Mouse (Mus musculus) CH12.LX (cell line): ENCODE measurements around the gene Gm7271. TPM values are rescaled to one million over a fixed set of nuclear protein-coding genes. Genes with fewer than 3 reads are reported as not detected.

ENCODE experiments used
- DNase-seq: peaks from one replicate; pipeline ENCODE4 v3.0.0-alpha.2; 2013; ENCODE audit errors: extremely low read depth
- H3K27ac ChIP-seq: 2 replicates; pipeline ENCODE4 v1.5.1; 2012; ENCODE audit warnings: low read depth, mild to moderate bottlenecking, control low read depth, moderate library complexity; ENCODE audit not compliant: insufficient read depth
- H3K27me3 ChIP-seq: replicated peaks from 2 replicates; pipeline ENCODE3; 2012; ENCODE audit warnings: inconsistent platforms
- H3K36me3 ChIP-seq, 2 experiments: replicated peaks in 1 of 2; 2 replicates each; pipeline versions ENCODE3 to v1.6.1; 2012; ENCODE audit warnings: inconsistent platforms in 1 of 2, low read length in 1 of 2, mild to moderate bottlenecking in 1 of 2, mixed read lengths in 1 of 2, moderate library complexity in 1 of 2; ENCODE audit not compliant: control insufficient read depth in 1 of 2, insufficient read depth in 1 of 2
- H3K4me1 ChIP-seq, 2 experiments: 2 replicates each; pipeline ENCODE4 v1.6.1; 2012; ENCODE audit warnings: inconsistent platforms in 1 of 2, moderate library complexity in 1 of 2; ENCODE audit not compliant: insufficient read depth in 2 of 2, control insufficient read depth in 1 of 2
- H3K4me2 ChIP-seq: 2 replicates; pipeline ENCODE4 v1.6.1; 2012; ENCODE audit warnings: low read depth, mild to moderate bottlenecking, control low read depth; ENCODE audit not compliant: poor library complexity, insufficient read depth, severe bottlenecking
- H3K4me3 ChIP-seq, 3 experiments: fragments of 150-350 bp in 1 of 3; sonication (generic) in 1 of 3; replicated peaks in 1 of 3; 2 replicates each; pipeline versions ENCODE3 to v1.5.1; 2011 to 2012; ENCODE audit warnings: low read depth in 2 of 3, low read length in 2 of 3, mild to moderate bottlenecking in 2 of 3, moderate library complexity in 2 of 3, control low read depth in 1 of 3, improper control_type of control experiment in 1 of 3, inconsistent platforms in 1 of 3, mixed read lengths in 1 of 3; ENCODE audit not compliant: poor library complexity in 1 of 3
- H3K79me2 ChIP-seq: replicated peaks from 2 replicates; pipeline ENCODE4 v1.6.1; 2012; ENCODE audit warnings: mild to moderate bottlenecking, moderate library complexity; ENCODE audit not compliant: control insufficient read depth, poor library complexity, insufficient read depth, severe bottlenecking; ENCODE audit errors: extremely low read depth
- H3K9ac ChIP-seq: 2 replicates; pipeline ENCODE4 v1.6.1; 2012; ENCODE audit warnings: low read depth, mild to moderate bottlenecking, control low read depth, moderate library complexity; ENCODE audit not compliant: insufficient read depth
- H3K9me3 ChIP-seq: replicated peaks from 2 replicates; pipeline ENCODE3; 2012; ENCODE audit warnings: low read length, inconsistent platforms, mixed read lengths
- BHLHE40 ChIP-seq: IDR thresholded peaks from 2 replicates; pipeline ENCODE4 v1.6.1; 2011; ENCODE audit warnings: mild to moderate bottlenecking, low read depth, low read length, improper control_type of control experiment
- CHD2 ChIP-seq: IDR thresholded peaks from 2 replicates; pipeline ENCODE4 v1.6.1; 2011; ENCODE audit warnings: low read length, improper control_type of control experiment
- CTCF ChIP-seq, 2 experiments: IDR thresholded peaks in 1 of 2; conservative IDR thresholded peaks in 1 of 2; 2 replicates each; pipeline ENCODE4 v1.5.1; 2011 to 2012; ENCODE audit warnings: low read depth in 2 of 2, low read length in 2 of 2, improper control_type of control experiment in 1 of 2, inconsistent platforms in 1 of 2, mild to moderate bottlenecking in 1 of 2, moderate library complexity in 1 of 2
- E2F4 ChIP-seq: IDR thresholded peaks from 2 replicates; pipeline ENCODE4 v1.6.1; 2011; ENCODE audit warnings: low read depth, low read length, improper control_type of control experiment; ENCODE audit not compliant: insufficient replicate concordance
- ELF1 ChIP-seq: IDR thresholded peaks from 2 replicates; pipeline ENCODE4 v1.6.1; 2014; ENCODE audit warnings: low read depth, mild to moderate bottlenecking, inconsistent platforms, low read length, improper control_type of control experiment
- EP300 ChIP-seq: IDR thresholded peaks from 2 replicates; pipeline ENCODE4 v1.6.1; 2011; ENCODE audit warnings: low read length, improper control_type of control experiment
- ETS1 ChIP-seq: conservative IDR thresholded peaks from 2 replicates; pipeline ENCODE4 v1.6.1; 2012; ENCODE audit warnings: low read depth, mild to moderate bottlenecking, inconsistent platforms, low read length, improper control_type of control experiment, moderate library complexity
- HCFC1 ChIP-seq: IDR thresholded peaks from 2 replicates; pipeline ENCODE4 v1.6.1; 2012; ENCODE audit warnings: low read depth, mild to moderate bottlenecking, inconsistent platforms, low read length, improper control_type of control experiment
- IRF4 ChIP-seq: IDR thresholded peaks from 2 replicates; pipeline ENCODE4 v1.6.1; 2014; ENCODE audit warnings: low read depth, mild to moderate bottlenecking, inconsistent platforms, low read length, improper control_type of control experiment
- JUND ChIP-seq: conservative IDR thresholded peaks from 2 replicates; pipeline ENCODE4 v1.6.1; 2011; ENCODE audit warnings: low read depth, low read length, improper control_type of control experiment
- KAT2A ChIP-seq: IDR thresholded peaks from 2 replicates; pipeline ENCODE4 v1.6.1; 2012; ENCODE audit warnings: low read length, improper control_type of control experiment, inconsistent platforms; ENCODE audit not compliant: insufficient replicate concordance
- MAFK ChIP-seq: IDR thresholded peaks from 2 replicates; pipeline ENCODE4 v1.6.1; 2011; ENCODE audit warnings: low read length, improper control_type of control experiment; ENCODE audit not compliant: insufficient replicate concordance
- MAX ChIP-seq: IDR thresholded peaks from 2 replicates; pipeline ENCODE4 v1.6.1; 2011; ENCODE audit warnings: low read length, improper control_type of control experiment
- MEF2A ChIP-seq: IDR thresholded peaks from 2 replicates; pipeline ENCODE4 v1.6.1; 2014; ENCODE audit warnings: low read depth, mild to moderate bottlenecking, inconsistent platforms, low read length, improper control_type of control experiment, borderline replicate concordance
- MXI1 ChIP-seq: IDR thresholded peaks from 2 replicates; pipeline ENCODE4 v1.6.1; 2011; ENCODE audit warnings: mild to moderate bottlenecking, low read depth, low read length, improper control_type of control experiment
- NELFE ChIP-seq: IDR thresholded peaks from 2 replicates; pipeline ENCODE4 v1.6.1; 2011; ENCODE audit warnings: low read depth, low read length, improper control_type of control experiment
- NRF1 ChIP-seq: IDR thresholded peaks from 2 replicates; pipeline ENCODE4 v1.6.1; 2014; ENCODE audit warnings: low read depth, mild to moderate bottlenecking, inconsistent platforms, low read length, improper control_type of control experiment, moderate library complexity
- POLR2A ChIP-seq: IDR thresholded peaks from 2 replicates; pipeline ENCODE4 v1.6.1; 2011; ENCODE audit warnings: low read depth, mild to moderate bottlenecking, improper control_type of control experiment, low read length
- POLR2AphosphoS2 ChIP-seq: IDR thresholded peaks from 2 replicates; pipeline ENCODE4 v1.6.1; 2011; ENCODE audit warnings: low read depth, low read length, improper control_type of control experiment
- RAD21 ChIP-seq: IDR thresholded peaks from 2 replicates; pipeline ENCODE4 v1.6.1; 2011; ENCODE audit warnings: low read depth, mild to moderate bottlenecking, low read length, improper control_type of control experiment, moderate library complexity
- RCOR1 ChIP-seq: conservative IDR thresholded peaks from 2 replicates; pipeline ENCODE4 v1.6.1; 2012; ENCODE audit warnings: low read depth, mild to moderate bottlenecking, inconsistent platforms, low read length, improper control_type of control experiment
- SIN3A ChIP-seq: IDR thresholded peaks from 2 replicates; pipeline ENCODE4 v1.6.1; 2012; ENCODE audit warnings: low read length, improper control_type of control experiment, inconsistent platforms
- SMC3 ChIP-seq: IDR thresholded peaks from 2 replicates; pipeline ENCODE4 v1.6.1; 2011; ENCODE audit warnings: low read depth, low read length, improper control_type of control experiment
- TBP ChIP-seq: conservative IDR thresholded peaks from 2 replicates; pipeline ENCODE4 v1.6.1; 2011; ENCODE audit warnings: low read depth, low read length, improper control_type of control experiment
- TCF12 ChIP-seq: IDR thresholded peaks from 2 replicates; pipeline ENCODE4 v1.6.1; 2014; ENCODE audit warnings: low read depth, mild to moderate bottlenecking, inconsistent platforms, low read length, improper control_type of control experiment
- UBTF ChIP-seq: IDR thresholded peaks from 2 replicates; pipeline ENCODE4 v1.6.1; 2012; ENCODE audit warnings: low read depth, mild to moderate bottlenecking, inconsistent platforms, low read length, improper control_type of control experiment, moderate library complexity
- USF1 ChIP-seq: IDR thresholded peaks from 2 replicates; pipeline ENCODE4 v1.6.1; 2014; ENCODE audit warnings: low read depth, mild to moderate bottlenecking, inconsistent platforms, low read length, improper control_type of control experiment
- USF2 ChIP-seq: conservative IDR thresholded peaks from 2 replicates; pipeline ENCODE4 v1.6.1; 2011; ENCODE audit warnings: low read depth, low read length, improper control_type of control experiment
- ZMIZ1 ChIP-seq: IDR thresholded peaks from 2 replicates; pipeline ENCODE4 v1.6.1; 2012; ENCODE audit warnings: low read depth, mild to moderate bottlenecking, inconsistent platforms, low read length, improper control_type of control experiment
- ZNF384 ChIP-seq: IDR thresholded peaks from 2 replicates; pipeline ENCODE4 v1.6.1; 2012; ENCODE audit warnings: low read depth, low read length, improper control_type of control experiment, inconsistent platforms
- dilution Hi-C: fragments of 300-500 bp; cut with MboI; formaldehyde crosslinking; loops from 2 replicates; pipeline ENCODE4 v1.14.3; 2020; ENCODE audit warnings: low sequenced_read_pairs; ENCODE audit not compliant: extremely low pct_unique_long_range_greater_than_20kb, extremely low pct_ligation_motif_present
- in situ Hi-C: fragments of 300-500 bp; cut with MboI; formaldehyde crosslinking; loops from 3 replicates; pipeline ENCODE4 v1.14.3; 2019; ENCODE audit warnings: low sequenced_read_pairs, low pct_ligation_motif_present, low pct_unique_long_range_greater_than_20kb, mixed read lengths
- polyA plus RNA-seq: library from polyadenylated mRNA; unstranded; fragments of >175 nt; gene quantifications from 2 replicates; pipeline ENCODE4 v1.2.1, GENCODE M21; 2012; ENCODE audit warnings: low read depth; ENCODE audit not compliant: insufficient read length
- total RNA-seq, 2 experiments: library from RNA; depleted of rRNA; stranded (reverse); fragments of 300-350 nt in 1 of 2; fragments of >200 nt in 1 of 2; gene quantifications; 2 replicates each; pipeline ENCODE4 v1.2.3; 2012 to 2014

Gm7271 gene
- total and polyA plus RNA-seq, 3 experiments = not detected

DNA sequence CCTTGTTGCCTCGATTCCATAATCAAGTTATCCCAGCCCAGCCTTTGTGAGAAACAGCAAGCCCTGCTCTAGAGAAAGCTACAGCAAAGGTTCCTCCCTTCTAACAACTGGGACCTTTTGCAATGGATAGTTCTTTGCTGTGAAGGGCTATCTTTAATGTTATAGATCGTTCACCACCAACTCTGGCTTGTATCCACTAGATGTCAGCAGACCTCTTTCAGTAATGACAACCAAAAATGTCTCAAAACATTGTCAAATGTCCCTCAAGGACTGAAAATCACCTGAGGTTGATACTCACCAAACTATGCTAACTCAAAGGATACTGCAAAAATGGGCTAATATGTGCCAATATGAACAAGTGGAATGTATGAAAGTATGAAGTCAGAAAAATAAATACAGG, 42.0 kb downstream of the Gm7271 start:
- dilution Hi-C loops = no loop called here
- peaks cover 9 to 30% of the 10 kb centered on the region in 2 experiments; a peak in 3 of 4 replicates for H3K4me1 ChIP-seq
- no peaks in the 10 kb centered on the region for H3K9me3 ChIP-seq

DNA sequence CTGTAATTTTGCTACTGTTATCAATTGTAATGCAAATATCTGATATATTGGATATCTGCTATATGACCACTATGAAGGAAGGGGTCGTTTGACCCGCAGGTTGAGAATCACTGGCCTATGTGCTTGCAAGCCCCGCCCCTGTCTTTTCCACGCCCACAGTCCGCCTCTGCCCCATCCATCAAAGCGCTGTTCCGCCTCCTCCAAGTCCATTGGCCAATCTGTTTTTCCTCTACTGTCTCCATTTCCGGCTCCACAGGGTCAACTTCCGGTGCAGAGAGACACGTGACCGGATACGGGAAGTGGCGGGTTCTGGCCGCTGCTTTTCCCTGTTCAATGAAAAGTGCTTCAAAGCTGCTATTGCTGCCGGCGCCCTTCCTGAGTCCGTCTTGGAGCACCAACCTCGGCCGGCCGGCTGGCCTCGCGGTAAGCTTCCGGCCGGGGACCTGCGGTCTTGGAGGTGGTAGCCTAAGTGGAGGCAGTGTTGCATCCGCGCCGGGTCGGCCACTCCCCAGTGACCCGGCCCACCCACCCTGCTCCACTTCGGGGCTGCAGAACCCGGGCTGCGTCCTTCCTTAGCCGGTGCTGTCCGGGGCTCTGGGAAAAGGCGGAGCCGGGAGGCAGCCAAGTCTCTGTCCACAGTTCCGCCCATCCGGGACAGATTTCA, 45.3 kb downstream of the Gm7271 start, which contains the start of gene Exoc1:
Gene Exoc1, plus strand, starts transcription at position 272 of the 664 bp plus-strand sequence.
- Histone ChIP-seq H3K9ac (peak within 1 kb of the TSS; percentile 98), H3K27ac (peak within 1 kb of the TSS; percentile 28; the same call in 1 of the 2 replicates), H3K4me2 (peak within 1 kb of the TSS; percentile 96), H3K36me3 (peaks cover 5 to 19% of the 10 kb centered on the region in 2 experiments), H3K4me3 (peak within 1 kb of the TSS; percentile 78 to 99 (median 89))
- peak; percentile 96 for TF ChIP-seq USF2
- TF ChIP-seq TBP = peak; percentile 73; the same call in 1 of the 2 replicates
- TF ChIP-seq SIN3A = peak; percentile 99
- TF ChIP-seq CHD2 = peak; percentile 83; the same call in 1 of the 2 replicates
- TF ChIP-seq BHLHE40 = peak; percentile 87
- no peak for TF ChIP-seq EP300
- TF ChIP-seq E2F4 = no peak
- TF ChIP-seq ETS1 = no peak
- peak; percentile 98 for TF ChIP-seq USF1
- peak; percentile 92 for TF ChIP-seq HCFC1
- TF ChIP-seq MXI1 = peak; percentile 83
- peak; percentile 90; the same call in 1 of the 2 replicates for TF ChIP-seq KAT2A
- no peak for TF ChIP-seq RCOR1
- no peak for TF ChIP-seq JUND
- no peak for TF ChIP-seq ZMIZ1
- peak; percentile 59 for TF ChIP-seq POLR2A
- peak; percentile 57 for TF ChIP-seq NELFE
- TF ChIP-seq NRF1 = 0 out of 2 replicates have a peak, but pooled peaks have one; percentile 2
- TF ChIP-seq ELF1 = peak; percentile 100
- peak; percentile 51; the same call in 1 of the 2 replicates for TF ChIP-seq TCF12
- peak; percentile 95 for TF ChIP-seq MAX
- TF ChIP-seq, all 38 proteins: peak for 15
- in situ Hi-C loops (no loop called here), dilution Hi-C loops (no loop called here)
- peaks cover 19% of the 10 kb centered on the region for H3K79me2 ChIP-seq
- H3K4me1 ChIP-seq = peaks cover 9 to 39% of the 10 kb centered on the region in 2 experiments; a peak in 3 of 4 replicates
- H3K9me3 ChIP-seq = no peaks in the 10 kb centered on the region
- DNase-seq = peak; percentile 97
- no peaks in the 10 kb centered on the region for H3K27me3 ChIP-seq

More for the DNA sequence above, 42.0 kb downstream of the Gm7271 start:
- no peaks in the 10 kb centered on the region for H3K27me3 ChIP-seq
- H3K9ac ChIP-seq = peak overlapping the region; percentile 53
- no peak overlapping the region for H3K4me3 ChIP-seq
- no peak for TF ChIP-seq TBP
- no peak for TF ChIP-seq POLR2AphosphoS2
- no peak for TF ChIP-seq JUND
- TF ChIP-seq ZNF384 = no peak
- no peak for TF ChIP-seq UBTF
- 0 out of 2 replicates have a peak, but pooled peaks have one; percentile 12 for TF ChIP-seq HCFC1
- no peak for TF ChIP-seq ZMIZ1
- TF ChIP-seq CHD2 = no peak
- TF ChIP-seq IRF4 = peak; percentile 24; the same call in 1 of the 2 replicates
- no peak for TF ChIP-seq KAT2A
- TF ChIP-seq MAFK = no peak
- TF ChIP-seq SMC3 = peak; percentile 57
- 0 out of 2 replicates have a peak, but pooled peaks have one; percentile 11 for TF ChIP-seq ELF1
- TF ChIP-seq SIN3A = peak; percentile 57; the same call in 1 of the 2 replicates
- no peak for TF ChIP-seq MEF2A
- TF ChIP-seq EP300 = no peak
- TF ChIP-seq RCOR1 = no peak
- peak; percentile 81 for TF ChIP-seq RAD21
- peak; percentile 18 to 84; a peak in 3 of 4 replicates for TF ChIP-seq CTCF (conservative IDR thresholded peaks at IDR 0.05 in 1 of 2, IDR thresholded peaks at IDR 0.05 in 1 of 2; ENCODE audit: low read depth in 2 of 2, low read length in 2 of 2)
- H3K27ac ChIP-seq = no peak overlapping the region
- in situ Hi-C loops = no loop called here
- H3K4me2 ChIP-seq = peak overlapping the region; percentile 68
- H3K79me2 ChIP-seq = peaks cover 14% of the 10 kb centered on the region
- peaks cover 0 to under 1% of the 10 kb centered on the region in 2 experiments for H3K36me3 ChIP-seq
- peak; percentile 27 for DNase-seq
